Mouse (Mus musculus) stomach, postnatal 0 days (tissue): Measurements from ENCODE around the gene Nms. TPM values are rescaled to one million over a fixed set of nuclear protein-coding genes. Genes with fewer than 3 reads are reported as not detected.

ENCODE experiments used
- ATAC-seq: fragments of 200-750 bp; cut with Nextera tagmentation; 2 replicates; pipeline ENCODE4 v1.8.0; 2017; ENCODE audit not compliant: low FRiP score, low TSS enrichment
- DNase-seq: peaks from one replicate; pipeline ENCODE4 v3.0.0-alpha.2; 2016; ENCODE audit warnings: low spot score
- H3K27ac ChIP-seq: fragments of 300-500 bp; sonication (generic); replicated peaks from 2 replicates; pipeline ENCODE4 v1.5.1; 2014; ENCODE audit warnings: mild to moderate bottlenecking, control low read depth
- H3K27me3 ChIP-seq: fragments of 300-500 bp; sonication (generic); 2 replicates; pipeline ENCODE4 v1.6.1; 2014; ENCODE audit warnings: low read length; ENCODE audit not compliant: control insufficient read depth, insufficient read depth
- H3K36me3 ChIP-seq: fragments of 300-500 bp; sonication (generic); 2 replicates; pipeline ENCODE4 v1.6.1; 2014; ENCODE audit warnings: low read length, mixed read lengths; ENCODE audit not compliant: control insufficient read depth, insufficient read depth
- H3K4me1 ChIP-seq: fragments of 300-500 bp; sonication (generic); replicated peaks from 2 replicates; pipeline ENCODE4 v1.6.1; 2014; ENCODE audit warnings: antibody characterized with exemption; ENCODE audit not compliant: control insufficient read depth, insufficient read depth
- H3K4me2 ChIP-seq: fragments of 300-500 bp; sonication (generic); replicated peaks from 2 replicates; pipeline ENCODE4 v1.6.1; 2014; ENCODE audit warnings: low read depth, mild to moderate bottlenecking, control low read depth, moderate library complexity
- H3K4me3 ChIP-seq: fragments of 300-500 bp; sonication (generic); 2 replicates; pipeline ENCODE4 v1.5.1; 2014; ENCODE audit warnings: low read depth, low read length, control low read depth
- H3K9ac ChIP-seq: fragments of 300-500 bp; sonication (generic); 2 replicates; pipeline ENCODE4 v1.6.1; 2014; ENCODE audit warnings: mild to moderate bottlenecking, low read length, control low read depth, mixed read lengths
- H3K9me3 ChIP-seq: fragments of 300-500 bp; sonication (generic); 2 replicates; pipeline ENCODE4 v1.6.1; 2016; ENCODE audit warnings: low read length; ENCODE audit not compliant: control insufficient read depth
- CTCF ChIP-seq: IDR thresholded peaks from 2 replicates; pipeline ENCODE4 v1.5.1; 2016; ENCODE audit warnings: antibody characterized with exemption, low read depth, mild to moderate bottlenecking, moderate library complexity
- EP300 ChIP-seq: optimal IDR thresholded peaks from 2 replicates; pipeline ENCODE3; 2016; ENCODE audit warnings: antibody characterized with exemption
- WGBS: fragments of 180-500 bp; shearing (Covaris S2); extraction: QIAGEN DNeasy Blood & Tissue Kit; methylation state at CpG from one replicate; pipeline ENCODE4 v1.1.7; 2014; 5-methylcytosine and 5-hydroxymethylcytosine counted together
- polyA plus RNA-seq: library from polyadenylated mRNA; unstranded; fragments of >200 nt; fragmentation: Nextera tagmentation; extraction: Ambion mirVana; gene quantifications from 2 replicates; pipeline ENCODE4 v1.2.1, GENCODE M21; 2015

Nms gene
- polyA plus RNA-seq, 1 experiment from 2014 or later, result not detected

DNA sequence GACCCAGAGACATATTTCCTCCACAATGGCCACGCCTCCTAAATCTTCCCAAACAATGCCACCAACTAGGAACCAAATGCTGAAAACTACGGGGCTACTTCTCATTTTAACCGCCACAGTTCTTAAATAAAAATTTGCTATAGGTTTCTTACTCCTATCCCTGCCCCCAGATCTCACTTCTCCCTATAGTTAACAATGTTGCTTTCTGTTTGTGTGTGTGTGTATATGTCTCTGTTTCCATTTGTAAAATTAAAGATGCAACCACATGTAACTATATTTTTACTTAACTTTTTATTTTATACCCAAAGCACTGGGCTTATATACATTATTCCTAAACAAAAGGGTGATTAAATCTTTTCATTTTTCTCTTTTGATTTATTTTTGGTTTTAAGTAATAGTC, 46.4 kb downstream of the Nms start, which contains the start of gene Pdcl3:
Gene Pdcl3, plus strand, starts transcription at position 301 of the 400 bp plus-strand sequence.
- no peak for DNase-seq
- no peak for TF ChIP-seq EP300
- TF ChIP-seq CTCF, result no peak
- H3K9me3 ChIP-seq, result no peaks in the 10 kb centered on the region
- H3K27ac ChIP-seq, result no peak within 1 kb of the TSS
- H3K36me3 ChIP-seq, result no peaks in the 10 kb centered on the region
- H3K9ac ChIP-seq, result no peak within 1 kb of the TSS
- no peaks in the 10 kb centered on the region for H3K27me3 ChIP-seq
- H3K4me3 ChIP-seq, result no peak within 1 kb of the TSS
- no peaks in the 10 kb centered on the region; the same call in 1 of the 2 replicates for H3K4me1 ChIP-seq
- 94% methylated on average over 3 of the region's 3 CpGs for WGBS
- no peak within 1 kb of the TSS for H3K4me2 ChIP-seq
- no peak for ATAC-seq

GRCm38 (mm10) chr1:38987080-38987864, 48.3 kb downstream of the Nms start:
- Histone ChIP-seq H3K4me3 (peak overlapping the region; percentile 82), H3K27ac (peak overlapping the region; percentile 86), H3K36me3 (peaks cover 3% of the 10 kb centered on the region; the same call in 1 of the 2 replicates), H3K4me1 (no peaks in the 10 kb centered on the region; the same call in 1 of the 2 replicates), H3K9ac (peak overlapping the region; percentile 85), H3K27me3 (no peaks in the 10 kb centered on the region), H3K4me2 (peak overlapping the region; percentile 76), H3K9me3 (no peaks in the 10 kb centered on the region)
- WGBS, result 2% methylated on average over 38 of the region's 38 CpGs
- ATAC-seq, result peak; percentile 99
- peak; percentile 96 for DNase-seq
- no peak for TF ChIP-seq EP300
- 0 out of 2 replicates have a peak, but pooled peaks have one; percentile 1 for TF ChIP-seq CTCF

GRCm38 (mm10) chr1:38987865-38988211, 48.9 kb downstream of the Nms start:
- Histone ChIP-seq H3K4me3 (peak overlapping the region; percentile 82), H3K27ac (peak overlapping the region; percentile 86), H3K4me1 (no peaks in the 10 kb centered on the region; the same call in 1 of the 2 replicates), H3K9ac (peak overlapping the region; percentile 85), H3K36me3 (peaks cover 3% of the 10 kb centered on the region; the same call in 1 of the 2 replicates), H3K4me2 (peak overlapping the region; percentile 76), H3K27me3 (no peaks in the 10 kb centered on the region), H3K9me3 (no peaks in the 10 kb centered on the region)
- ATAC-seq (peak; percentile 88), DNase-seq (no peak)
- WGBS, result 0% methylated on average over 25 of the region's 25 CpGs
- no peak for TF ChIP-seq CTCF
- TF ChIP-seq EP300, result no peak

- Histone ChIP-seq H3K27me3 (no peaks in the 10 kb centered on the region), H3K36me3 (peaks cover 7% of the 10 kb centered on the region; the same call in 1 of the 2 replicates), H3K4me3 (peak overlapping the region; percentile 82), H3K27ac (peak overlapping the region; percentile 86), H3K9ac (peak overlapping the region; percentile 85), H3K4me1 (no peaks in the 10 kb centered on the region; the same call in 1 of the 2 replicates), H3K4me2 (peak overlapping the region; percentile 76), H3K9me3 (no peaks in the 10 kb centered on the region)
- no peak for TF ChIP-seq CTCF
- TF ChIP-seq EP300, result no peak
- DNase-seq (no peak), ATAC-seq (no peak)
- WGBS, result 14% methylated on average over 7 of the region's 7 CpGs
These were observed 49.4 kb downstream of the Nms start for GRCm38 (mm10) chr1:38988357-38988756.

- no peak overlapping the region for H3K27ac ChIP-seq
- DNase-seq (no peak), ATAC-seq (no peak)
- TF ChIP-seq EP300 (no peak), CTCF (no peak)
- no peak overlapping the region for H3K4me2 ChIP-seq
- H3K36me3 ChIP-seq, result peaks cover 27% of the 10 kb centered on the region
- H3K4me1 ChIP-seq, result no peaks in the 10 kb centered on the region; the same call in 1 of the 2 replicates
- no peak overlapping the region for H3K9ac ChIP-seq
- no peaks in the 10 kb centered on the region for H3K27me3 ChIP-seq
- H3K9me3 ChIP-seq, result no peaks in the 10 kb centered on the region
- WGBS, result 76% methylated on average over 3 of the region's 3 CpGs
- no peak overlapping the region for H3K4me3 ChIP-seq
These were observed 53.4 kb downstream of the Nms start for GRCm38 (mm10) chr1:38992365-38992764.

Other genes with a start within 250 kb of the Nms start
- 0.46 and 0.54 TPM in 2 replicates for gene Lonrf2, start 102.4 kb upstream of the Nms start, polyA plus RNA-seq
- 1.3 and 1.8 TPM in 2 replicates for gene Chst10, start 41.0 kb upstream of the Nms start, polyA plus RNA-seq
- gene Pdcl3, start 46.5 kb downstream of the Nms start, polyA plus RNA-seq, result 151 and 155 TPM in 2 replicates